Mouse (Mus musculus) layer of hippocampus, postnatal 25 days (tissue): ENCODE measurements around the gene Ttc7. TPM values are rescaled to one million over a fixed set of nuclear protein-coding genes. Genes with fewer than 3 reads are reported as not detected.

Source experiments
- DNase-seq, 2 experiments: peaks; one replicate each; pipeline ENCODE4 v3.0.0; 2022; ENCODE audit warnings: mixed read lengths in 2 of 2, low spot score in 1 of 2; ENCODE audit errors: extremely low spot score in 1 of 2
- total RNA-seq, 2 experiments: library from RNA; stranded (reverse); gene quantifications; 2 replicates each; pipeline ENCODE4 v1.2.3; 2021

Gene Ttc7
- total RNA-seq, 2 experiments from 2014 or later = 5.1 to 8.1 TPM

- DNase-seq = no peak
These were observed 114.4 kb downstream of the Ttc7 start for GRCm38 (mm10) chr17:87397088-87397487.

GRCm38 (mm10) chr17:87402444-87402843 is 119.8 kb downstream of the Ttc7 start:
- DNase-seq = no peak

- no peak for DNase-seq
These were observed 120.8 kb downstream of the Ttc7 start for GRCm38 (mm10) chr17:87403462-87403861.

- no peak for DNase-seq
These were observed 122.9 kb downstream of the Ttc7 start for GRCm38 (mm10) chr17:87405576-87405975.

- no peak for DNase-seq
These were observed 124.0 kb downstream of the Ttc7 start for GRCm38 (mm10) chr17:87406646-87407045.

GRCm38 (mm10) chr17:87418082-87418481 is 135.4 kb downstream of the Ttc7 start:
- DNase-seq = no peak

- DNase-seq = no peak
These were observed 144.8 kb downstream of the Ttc7 start, which contains the start of gene Stpg4 for GRCm38 (mm10) chr17:87427511-87427910. Gene Stpg4 (minus strand): TSS chr17:87427741.

- no peak for DNase-seq
These were observed 146.7 kb downstream of the Ttc7 start for GRCm38 (mm10) chr17:87429431-87429830.

Other genes starting within 250 kb of the Ttc7 start
- 100 to 1,000 TPM in 1 of 2 experiments, 10 to 100 TPM in 1; 98.3 to 101 TPM for gene Socs5, start 175.2 kb upstream of the Ttc7 start, total RNA-seq
- gene Mcfd2, start 17.0 kb upstream of the Ttc7 start, total RNA-seq = 10 to 100 TPM; 51.0 to 53.2 TPM
- not detected for gene Stpg4, start 144.9 kb downstream of the Ttc7 start, total RNA-seq
- gene Calm2, start 164.0 kb downstream of the Ttc7 start, total RNA-seq = 1,000 to 10,000 TPM; 2,126 to 2,271 TPM